28 mouse cellular contexts compared by ENCODE assay signal in the genomic region with DNA sequence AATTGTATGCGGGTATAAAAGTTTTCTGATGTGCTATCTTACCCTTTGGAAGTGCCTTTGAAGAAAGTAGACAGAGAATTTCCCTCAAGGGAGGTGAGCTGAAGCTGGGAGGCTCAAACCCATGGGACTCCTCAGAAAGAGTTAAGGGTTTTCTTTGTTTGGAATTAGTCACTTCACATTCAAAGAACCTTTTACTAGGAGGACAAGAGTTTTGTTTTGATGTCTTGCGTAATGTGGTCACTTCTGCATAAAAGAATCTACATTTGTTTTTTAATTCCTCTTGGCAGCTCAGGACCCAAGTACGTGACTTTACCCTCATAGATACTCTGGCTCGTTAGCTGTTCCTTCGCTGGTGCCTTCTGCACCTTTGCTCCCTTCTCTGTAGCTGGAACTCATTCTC.
DNase-seq lines count a peak whose midpoint lies in the region; ATAC-seq and TF ChIP-seq lines count a peak whose summit lies in the region.
"Had no signal": no experiment of that assay in that cellular context is flagged by ENCODE, and none has a peak within 500 bp of the region (broad histone marks: within the 10 kb centered on the region; RNA-seq: fewer than 3 reads in every experiment).

No protein-coding gene starts in this region.

- H3K9me3 ChIP-seq in lung, embryonic 16.5 days (ENCODE audit: control insufficient read depth, low read length), result no peaks in the 10 kb centered on the region
- no peaks in the 10 kb centered on the region for H3K9me3 ChIP-seq in forebrain, postnatal 0 days (ENCODE audit: low read length)
- H3K9me3 ChIP-seq: embryonic facial prominence, embryonic 10.5 days; embryonic facial prominence, embryonic 13.5 days; forebrain, embryonic 12.5 days; forebrain, embryonic 15.5 days; heart, embryonic 12.5 days; heart, embryonic 15.5 days; hindbrain, embryonic 10.5 days; hindbrain, embryonic 13.5 days had no signal

- no peaks in the 10 kb centered on the region for H3K4me1 ChIP-seq in lung, embryonic 16.5 days (replicated peaks; ENCODE audit: control insufficient read depth, insufficient read depth, low read length)
- H3K4me1 ChIP-seq in forebrain, postnatal 0 days (ENCODE audit: insufficient read depth), result no peaks in the 10 kb centered on the region
- H3K4me1 ChIP-seq: embryonic facial prominence, embryonic 10.5 days; embryonic facial prominence, embryonic 13.5 days; forebrain, embryonic 12.5 days; forebrain, embryonic 15.5 days; heart, embryonic 12.5 days; heart, embryonic 15.5 days; hindbrain, embryonic 10.5 days; hindbrain, embryonic 13.5 days had no signal

- peak; percentile 24 for DNase-seq in heart, adult 11 months
- no peak for DNase-seq in heart, adult 18-20 months
- DNase-seq in lung, postnatal 10 days, result no peak
- DNase-seq in lung, postnatal 14 days, result peak; percentile 0
- no peak for DNase-seq in forebrain, postnatal 0 days
- no peak for DNase-seq in cerebellum, postnatal 36 days
- DNase-seq: adrenal gland, postnatal 10 days; adrenal gland, postnatal 36 days; cerebellum, adult 18-20 months; cerebellum, adult 9-10 months; cerebellum, postnatal 14 days; embryo, embryonic 11 days; gastrocnemius, postnatal 10 days; gastrocnemius, postnatal 36 days; heart, postnatal 10 days; heart, postnatal 36 days had no signal

- no peaks in the 10 kb centered on the region for H3K36me3 ChIP-seq in lung, embryonic 16.5 days (ENCODE audit: control insufficient read depth, insufficient read depth, low read length)
- H3K36me3 ChIP-seq in forebrain, postnatal 0 days (ENCODE audit: insufficient read depth), result no peaks in the 10 kb centered on the region
- H3K36me3 ChIP-seq: embryonic facial prominence, embryonic 10.5 days; embryonic facial prominence, embryonic 13.5 days; forebrain, embryonic 12.5 days; forebrain, embryonic 15.5 days; heart, embryonic 12.5 days; heart, embryonic 15.5 days; hindbrain, embryonic 10.5 days; hindbrain, embryonic 13.5 days had no signal

- 71% methylated on average over 5 of the region's 5 CpGs for WGBS in lung, embryonic 16.5 days
- WGBS in forebrain, postnatal 0 days, result 77% methylated on average over 5 of the region's 5 CpGs

- no peak overlapping the region for H3K4me2 ChIP-seq in lung, embryonic 16.5 days (ENCODE audit: low read depth, low read length)
- H3K4me2 ChIP-seq in forebrain, postnatal 0 days (ENCODE audit: low read depth), result no peak overlapping the region
- H3K4me2 ChIP-seq: embryonic facial prominence, embryonic 13.5 days; forebrain, embryonic 12.5 days; forebrain, embryonic 15.5 days; heart, embryonic 12.5 days; heart, embryonic 15.5 days; hindbrain, embryonic 13.5 days had no signal

- H3K4me3 ChIP-seq in lung, embryonic 16.5 days (ENCODE audit: low read length), result no peak overlapping the region
- no peak overlapping the region for H3K4me3 ChIP-seq in forebrain, postnatal 0 days (ENCODE audit: low read depth, low read length)
- H3K4me3 ChIP-seq: embryonic facial prominence, embryonic 10.5 days; embryonic facial prominence, embryonic 13.5 days; erythroblast, embryonic 14.5 days; forebrain, embryonic 12.5 days; forebrain, embryonic 15.5 days; heart, embryonic 12.5 days; heart, embryonic 15.5 days; hindbrain, embryonic 10.5 days; hindbrain, embryonic 13.5 days had no signal

- H3K27ac ChIP-seq in lung, embryonic 16.5 days (ENCODE audit: low read length), result peak overlapping the region; percentile 36; the same call in 1 of the 2 replicates
- H3K27ac ChIP-seq in forebrain, postnatal 0 days (ENCODE audit: low read depth, low read length), result no peak overlapping the region
- H3K27ac ChIP-seq: embryonic facial prominence, embryonic 10.5 days; embryonic facial prominence, embryonic 13.5 days; forebrain, embryonic 12.5 days; forebrain, embryonic 15.5 days; heart, embryonic 15.5 days; hindbrain, embryonic 10.5 days; hindbrain, embryonic 13.5 days; hindbrain, postnatal 0 days had no signal

- no peak overlapping the region for H3K9ac ChIP-seq in lung, embryonic 16.5 days (ENCODE audit: low read length)
- H3K9ac ChIP-seq in forebrain, postnatal 0 days, result no peak overlapping the region
- H3K9ac ChIP-seq: embryonic facial prominence, embryonic 13.5 days; forebrain, embryonic 12.5 days; forebrain, embryonic 15.5 days; heart, embryonic 12.5 days; heart, embryonic 15.5 days; hindbrain, embryonic 13.5 days had no signal

- no peak for TF ChIP-seq CTCF in forebrain, postnatal 0 days (IDR thresholded peaks at IDR 0.05; ENCODE audit: low read depth)

- H3K27me3 ChIP-seq in lung, embryonic 16.5 days (ENCODE audit: control insufficient read depth, insufficient read depth, low read depth, low read length), result no peaks in the 10 kb centered on the region
- no peaks in the 10 kb centered on the region for H3K27me3 ChIP-seq in forebrain, postnatal 0 days (ENCODE audit: insufficient read depth, low read length)
- H3K27me3 ChIP-seq: forebrain, embryonic 12.5 days; forebrain, embryonic 15.5 days; heart, embryonic 12.5 days; heart, embryonic 15.5 days; hindbrain, embryonic 13.5 days; Patski had no signal

- no peak for ATAC-seq in lung, embryonic 16.5 days (ENCODE audit: low read depth)
- ATAC-seq in forebrain, postnatal 0 days, result no peak
- ATAC-seq: forebrain, embryonic 15.5 days; hindbrain, postnatal 0 days; Patski had no signal

Comparison
In these comparisons a context has a peak if more than half of its experiments do, and no peak if none do; other contexts are left out.
1. DNase-seq: peak in heart, adult 11 months (single experiment) and lung, postnatal 14 days (single experiment); none in heart, adult 18-20 months (0 of 2), lung, postnatal 10 days (single experiment), forebrain, postnatal 0 days (single experiment) and cerebellum, postnatal 36 days (0 of 2).